Mouse (Mus musculus): ENCODE data around the gene Nrros. TPM values are rescaled to one million over a fixed set of nuclear protein-coding genes. Genes with fewer than 3 reads are reported as not detected.

Gene Nrros
- polyA plus RNA-seq, 1 experiment, result 0.60 TPM

GRCm38 (mm10) chr16:32120454-32120853 is 44.9 kb downstream of the Nrros start:
- Histone ChIP-seq H3K4me1 (ENCODE audit: control insufficient read depth, insufficient read depth, low read length) (no peaks in the 10 kb centered on the region), H3K4me3 (ENCODE audit: insufficient read depth, low read length) (no peak overlapping the region), H3K27ac (ENCODE audit: insufficient read depth, low read length) (no peak overlapping the region)
- TF ChIP-seq POLR2A (IDR thresholded peaks at IDR 0.05; ENCODE audit: low read depth, low read length), result no peak
- no peak for TF ChIP-seq CTCF (IDR thresholded peaks at IDR 0.05; ENCODE audit: borderline replicate concordance, insufficient read depth, low read length)

GRCm38 (mm10) chr16:32116186-32116585 is 49.2 kb downstream of the Nrros start:
- no peak for TF ChIP-seq CTCF (IDR thresholded peaks at IDR 0.05; ENCODE audit: borderline replicate concordance, insufficient read depth, low read length)
- no peak for TF ChIP-seq POLR2A (IDR thresholded peaks at IDR 0.05; ENCODE audit: low read depth, low read length)
- Histone ChIP-seq H3K4me1 (ENCODE audit: control insufficient read depth, insufficient read depth, low read length) (no peaks in the 10 kb centered on the region), H3K27ac (ENCODE audit: insufficient read depth, low read length) (no peak overlapping the region), H3K4me3 (ENCODE audit: insufficient read depth, low read length) (no peak overlapping the region)

- Histone ChIP-seq H3K27ac (ENCODE audit: insufficient read depth, low read length) (no peak overlapping the region), H3K4me3 (ENCODE audit: insufficient read depth, low read length) (no peak overlapping the region), H3K4me1 (ENCODE audit: control insufficient read depth, insufficient read depth, low read length) (no peaks in the 10 kb centered on the region)
- TF ChIP-seq POLR2A (IDR thresholded peaks at IDR 0.05; ENCODE audit: low read depth, low read length) (no peak), CTCF (IDR thresholded peaks at IDR 0.05; ENCODE audit: borderline replicate concordance, insufficient read depth, low read length) (no peak)
Measured at GRCm38 (mm10) chr16:32115781-32116180, 49.6 kb downstream of the Nrros start.

- Histone ChIP-seq H3K4me3 (ENCODE audit: insufficient read depth, low read length) (no peak overlapping the region), H3K4me1 (ENCODE audit: control insufficient read depth, insufficient read depth, low read length) (no peaks in the 10 kb centered on the region), H3K27ac (ENCODE audit: insufficient read depth, low read length) (no peak overlapping the region)
- TF ChIP-seq CTCF (IDR thresholded peaks at IDR 0.05; ENCODE audit: borderline replicate concordance, insufficient read depth, low read length), result peak; percentile 86
- TF ChIP-seq POLR2A (IDR thresholded peaks at IDR 0.05; ENCODE audit: low read depth, low read length), result no peak
Measured at GRCm38 (mm10) chr16:32114968-32115695, 50.3 kb downstream of the Nrros start.

GRCm38 (mm10) chr16:32114406-32114805 is 51.0 kb downstream of the Nrros start:
- H3K27ac ChIP-seq (ENCODE audit: insufficient read depth, low read length), result no peak overlapping the region
- no peak for TF ChIP-seq POLR2A (IDR thresholded peaks at IDR 0.05; ENCODE audit: low read depth, low read length)
- TF ChIP-seq CTCF (IDR thresholded peaks at IDR 0.05; ENCODE audit: borderline replicate concordance, insufficient read depth, low read length), result no peak
- no peaks in the 10 kb centered on the region for H3K4me1 ChIP-seq (ENCODE audit: control insufficient read depth, insufficient read depth, low read length)
- H3K4me3 ChIP-seq (ENCODE audit: insufficient read depth, low read length), result no peak overlapping the region

- TF ChIP-seq POLR2A (IDR thresholded peaks at IDR 0.05; ENCODE audit: low read depth, low read length) (no peak), CTCF (IDR thresholded peaks at IDR 0.05; ENCODE audit: borderline replicate concordance, insufficient read depth, low read length) (no peak)
- no peaks in the 10 kb centered on the region for H3K4me1 ChIP-seq (ENCODE audit: control insufficient read depth, insufficient read depth, low read length)
- H3K27ac ChIP-seq (ENCODE audit: insufficient read depth, low read length), result no peak overlapping the region
- no peak overlapping the region for H3K4me3 ChIP-seq (ENCODE audit: insufficient read depth, low read length)
Measured at GRCm38 (mm10) chr16:32113541-32114218, 51.7 kb downstream of the Nrros start.

GRCm38 (mm10) chr16:32110951-32111699 is 54.3 kb downstream of the Nrros start:
- Histone ChIP-seq H3K4me1 (ENCODE audit: control insufficient read depth, insufficient read depth, low read length) (no peaks in the 10 kb centered on the region), H3K27ac (ENCODE audit: insufficient read depth, low read length) (no peak overlapping the region), H3K4me3 (ENCODE audit: insufficient read depth, low read length) (no peak overlapping the region)
- no peak for TF ChIP-seq CTCF (IDR thresholded peaks at IDR 0.05; ENCODE audit: borderline replicate concordance, insufficient read depth, low read length)
- TF ChIP-seq POLR2A (IDR thresholded peaks at IDR 0.05; ENCODE audit: low read depth, low read length), result no peak

- Histone ChIP-seq H3K4me3 (ENCODE audit: insufficient read depth, low read length) (no peak overlapping the region), H3K27ac (ENCODE audit: insufficient read depth, low read length) (no peak overlapping the region), H3K4me1 (ENCODE audit: control insufficient read depth, insufficient read depth, low read length) (no peaks in the 10 kb centered on the region)
- TF ChIP-seq CTCF (IDR thresholded peaks at IDR 0.05; ENCODE audit: borderline replicate concordance, insufficient read depth, low read length) (no peak), POLR2A (IDR thresholded peaks at IDR 0.05; ENCODE audit: low read depth, low read length) (no peak)
Measured at GRCm38 (mm10) chr16:32108578-32108977, 56.8 kb downstream of the Nrros start.

GRCm38 (mm10) chr16:32108170-32108569 is 57.2 kb downstream of the Nrros start:
- no peak for TF ChIP-seq CTCF (IDR thresholded peaks at IDR 0.05; ENCODE audit: borderline replicate concordance, insufficient read depth, low read length)
- TF ChIP-seq POLR2A (IDR thresholded peaks at IDR 0.05; ENCODE audit: low read depth, low read length), result no peak
- Histone ChIP-seq H3K27ac (ENCODE audit: insufficient read depth, low read length) (no peak overlapping the region), H3K4me1 (ENCODE audit: control insufficient read depth, insufficient read depth, low read length) (no peaks in the 10 kb centered on the region), H3K4me3 (ENCODE audit: insufficient read depth, low read length) (no peak overlapping the region)
